Mouse (Mus musculus) induced T-regulatory cell, adult 2 months (primary cell): Measurements from ENCODE around the gene Mindy1.

Source experiments
- DNase-seq: peaks from one replicate; pipeline ENCODE4 v3.0.0-alpha.2; 2012; ENCODE audit warnings: low read depth

Gene Mindy1

GRCm38 (mm10) chr3:95281216-95282126 lies at the start of gene Mindy1, which contains the start of gene Prune1:
Gene Mindy1 (plus strand): TSS chr3:95281345.
Gene Prune1 (minus strand): TSS chr3:95282076.
- DNase-seq, result peak; percentile 98

- DNase-seq, result peak; percentile 47
Observed at GRCm38 (mm10) chr3:95232771-95233170, 48.4 kb upstream of the Mindy1 start.

GRCm38 (mm10) chr3:95233303-95233980 lies 47.7 kb upstream of the Mindy1 start:
- DNase-seq, result no peak

- peak; percentile 9 for DNase-seq
Observed at GRCm38 (mm10) chr3:95235386-95236301, 45.5 kb upstream of the Mindy1 start.

- peak; percentile 17 for DNase-seq
Observed at GRCm38 (mm10) chr3:95237541-95238099, 43.5 kb upstream of the Mindy1 start.

- peak; percentile 43 for DNase-seq
Observed at GRCm38 (mm10) chr3:95239022-95239421, 42.1 kb upstream of the Mindy1 start.

- DNase-seq, result no peak
Observed at GRCm38 (mm10) chr3:95239971-95240370, 41.2 kb upstream of the Mindy1 start.

GRCm38 (mm10) chr3:95240900-95241299 lies 40.2 kb upstream of the Mindy1 start:
- DNase-seq, result peak; percentile 18

- no peak for DNase-seq
Observed at GRCm38 (mm10) chr3:95241498-95241897, 39.6 kb upstream of the Mindy1 start, which contains the start of gene Gm128. Gene Gm128 (minus strand): TSS chr3:95241598.

- no peak for DNase-seq
Observed at GRCm38 (mm10) chr3:95243086-95243485, 38.1 kb upstream of the Mindy1 start.

- no peak for DNase-seq
Observed at GRCm38 (mm10) chr3:95246465-95247231, 34.5 kb upstream of the Mindy1 start.

GRCm38 (mm10) chr3:95247660-95248336 lies 33.3 kb upstream of the Mindy1 start:
- no peak for DNase-seq

- DNase-seq, result no peak
Observed at GRCm38 (mm10) chr3:95250361-95250760, 30.8 kb upstream of the Mindy1 start.

GRCm38 (mm10) chr3:95250783-95251424 lies 30.2 kb upstream of the Mindy1 start, which contains the start of gene Bnipl:
Gene Bnipl (minus strand): TSS chr3:95251193.
- no peak for DNase-seq

- no peak for DNase-seq
Observed at GRCm38 (mm10) chr3:95256931-95257330, 24.2 kb upstream of the Mindy1 start.

GRCm38 (mm10) chr3:95261975-95262374 lies 19.2 kb upstream of the Mindy1 start:
- no peak for DNase-seq

GRCm38 (mm10) chr3:95263089-95263739 lies 17.9 kb upstream of the Mindy1 start:
- peak; percentile 86 for DNase-seq

GRCm38 (mm10) chr3:95264724-95265123 lies 16.4 kb upstream of the Mindy1 start:
- DNase-seq, result no peak

- no peak for DNase-seq
Observed at GRCm38 (mm10) chr3:95266052-95266451, 15.1 kb upstream of the Mindy1 start.
